Mouse (Mus musculus): ENCODE data around the gene Prl8a9.

- TF ChIP-seq POLR2A (IDR thresholded peaks at IDR 0.05; ENCODE audit: extremely low read depth, insufficient read depth, low read length), result no peak
- no peak for TF ChIP-seq CTCF (IDR thresholded peaks at IDR 0.05; ENCODE audit: extremely low read depth, insufficient read depth, low read length)
Observed at GRCm38 (mm10) chr13:27564506-27564905, at the start of gene Prl8a9.

Data from cortical plate, adult 2 months (tissue).